Mouse (Mus musculus) MEL (cell line): ENCODE measurements around the gene Ect2l.

Experiments
- CTCF ChIP-seq, 3 experiments: IDR thresholded peaks in 2 of 3; conservative IDR thresholded peaks in 1 of 3; 2 replicates each; pipeline ENCODE4 v1.5.1; 2011 to 2012; ENCODE audit warnings: low read length in 3 of 3, low read depth in 2 of 3, mild to moderate bottlenecking in 2 of 3, improper control_type of control experiment in 1 of 3, inconsistent platforms in 1 of 3, mixed read lengths in 1 of 3, moderate library complexity in 1 of 3; ENCODE audit not compliant: control insufficient read depth in 1 of 3, insufficient read depth in 1 of 3, poor library complexity in 1 of 3, severe bottlenecking in 1 of 3
- EP300 ChIP-seq, 2 experiments: IDR thresholded peaks; 2 replicates each; pipeline ENCODE4 v1.6.1; 2011; ENCODE audit warnings: improper control_type of control experiment in 2 of 2, low read length in 2 of 2, low read depth in 1 of 2, mild to moderate bottlenecking in 1 of 2
- GATA1 ChIP-seq: IDR thresholded peaks from 2 replicates; pipeline ENCODE4 v1.6.1; 2011; ENCODE audit warnings: low read depth, low read length, improper control_type of control experiment
- KAT2A ChIP-seq: conservative IDR thresholded peaks from 2 replicates; pipeline ENCODE4 v1.6.1; 2012; ENCODE audit warnings: low read depth, low read length, improper control_type of control experiment, inconsistent platforms
- MAX ChIP-seq: IDR thresholded peaks from 2 replicates; pipeline ENCODE4 v1.6.1; 2011; ENCODE audit warnings: low read length, improper control_type of control experiment
- POLR2A ChIP-seq, 2 experiments: IDR thresholded peaks; 2 replicates each; pipeline ENCODE4 v1.6.1; 2011 to 2012; ENCODE audit warnings: low read length in 2 of 2, mild to moderate bottlenecking in 2 of 2, control low read depth in 1 of 2, improper control_type of control experiment in 1 of 2, low read depth in 1 of 2, moderate library complexity in 1 of 2; ENCODE audit not compliant: control insufficient read depth in 1 of 2, insufficient read depth in 1 of 2, poor library complexity in 1 of 2
- POLR2AphosphoS2 ChIP-seq: IDR thresholded peaks from 2 replicates; pipeline ENCODE4 v1.6.1; 2011; ENCODE audit warnings: low read length, improper control_type of control experiment
- POLR2AphosphoS5 ChIP-seq: IDR thresholded peaks from 2 replicates; pipeline ENCODE4 v1.6.1; 2012; ENCODE audit warnings: low read depth, borderline replicate concordance, mild to moderate bottlenecking, inconsistent platforms, low read length, moderate library complexity, mixed read lengths
- SIN3A ChIP-seq: IDR thresholded peaks from 2 replicates; pipeline ENCODE4 v1.6.1; 2012; ENCODE audit warnings: low read length, improper control_type of control experiment, inconsistent platforms
- TBP ChIP-seq: IDR thresholded peaks from 2 replicates; pipeline ENCODE4 v1.8.0; 2011; ENCODE audit warnings: low read depth, low read length, improper control_type of control experiment
- TCF12 ChIP-seq: IDR thresholded peaks from 2 replicates; pipeline ENCODE4 v1.6.1; 2014; ENCODE audit warnings: low read depth, mild to moderate bottlenecking, inconsistent platforms, low read length, improper control_type of control experiment, moderate library complexity
- UBTF ChIP-seq: IDR thresholded peaks from 2 replicates; pipeline ENCODE4 v1.6.1; 2012; ENCODE audit warnings: low read depth, mild to moderate bottlenecking, inconsistent platforms, low read length, improper control_type of control experiment, moderate library complexity, borderline replicate concordance; ENCODE audit not compliant: insufficient read depth
- USF2 ChIP-seq, 2 experiments: IDR thresholded peaks; 2 replicates each; pipeline ENCODE4 v1.6.1; 2011 to 2012; ENCODE audit warnings: improper control_type of control experiment in 2 of 2, low read length in 2 of 2, borderline replicate concordance in 1 of 2, inconsistent platforms in 1 of 2, low read depth in 1 of 2, mild to moderate bottlenecking in 1 of 2; ENCODE audit not compliant: insufficient read depth in 1 of 2

GRCm38 (mm10) chr10:18237191-18237590 is 26.5 kb upstream of the Ect2l start:
- TF ChIP-seq SIN3A: no peak
- TF ChIP-seq POLR2A (IDR thresholded peaks at IDR 0.05; ENCODE audit: control insufficient read depth in 1 of 2, insufficient read depth in 1 of 2, low read depth in 1 of 2, low read length in 2 of 2, poor library complexity in 1 of 2): no peak
- TF ChIP-seq CTCF (IDR thresholded peaks at IDR 0.05 in 2 of 3, conservative IDR thresholded peaks at IDR 0.05 in 1 of 3; ENCODE audit: control insufficient read depth in 1 of 3, insufficient read depth in 1 of 3, low read depth in 2 of 3, low read length in 3 of 3, poor library complexity in 1 of 3, severe bottlenecking in 1 of 3): no peak
- no peak for TF ChIP-seq POLR2AphosphoS5
- TF ChIP-seq TBP: no peak
- no peak for TF ChIP-seq MAX
- no peak for TF ChIP-seq GATA1
- TF ChIP-seq USF2 (IDR thresholded peaks at IDR 0.05; ENCODE audit: borderline replicate concordance in 1 of 2, insufficient read depth in 1 of 2, low read depth in 1 of 2, low read length in 2 of 2): no peak
- no peak for TF ChIP-seq POLR2AphosphoS2
- no peak for TF ChIP-seq KAT2A
- TF ChIP-seq UBTF: no peak
- TF ChIP-seq TCF12: no peak
- TF ChIP-seq EP300 (IDR thresholded peaks at IDR 0.05; ENCODE audit: low read depth in 1 of 2, low read length in 2 of 2): no peak
